Mouse (Mus musculus) granulocyte monocyte progenitor cell, adult 5-6 weeks (primary cell): ENCODE results near the gene Zdhhc19. TPM values are rescaled to one million over a fixed set of nuclear protein-coding genes. Genes with fewer than 3 reads are reported as not detected.
A peak's percentile ranks its signal among the peaks of the same experiment; 100 is the strongest.

Experiments
- ATAC-seq: replicated peaks from 2 replicates; pipeline ENCODE4 v1.8.0; 2016; ENCODE audit warnings: mild to moderate bottlenecking, moderate TSS enrichment, inconsistent platforms; ENCODE audit not compliant: poor library complexity, severe bottlenecking
- total RNA-seq, 2 experiments: library from RNA; stranded (forward) in 1 of 2; stranded (reverse) in 1 of 2; fragments of 200-712, 200-1000 nt in 1 of 2; fragments of >200 nt in 1 of 2; fragmentation: Nextera tagmentation in 1 of 2; gene quantifications; 2 replicates each; pipeline ENCODE4 v1.2.3; 2014 to 2017

Zdhhc19 gene
- total RNA-seq, 2 experiments from 2014 or later: not detected

DNA sequence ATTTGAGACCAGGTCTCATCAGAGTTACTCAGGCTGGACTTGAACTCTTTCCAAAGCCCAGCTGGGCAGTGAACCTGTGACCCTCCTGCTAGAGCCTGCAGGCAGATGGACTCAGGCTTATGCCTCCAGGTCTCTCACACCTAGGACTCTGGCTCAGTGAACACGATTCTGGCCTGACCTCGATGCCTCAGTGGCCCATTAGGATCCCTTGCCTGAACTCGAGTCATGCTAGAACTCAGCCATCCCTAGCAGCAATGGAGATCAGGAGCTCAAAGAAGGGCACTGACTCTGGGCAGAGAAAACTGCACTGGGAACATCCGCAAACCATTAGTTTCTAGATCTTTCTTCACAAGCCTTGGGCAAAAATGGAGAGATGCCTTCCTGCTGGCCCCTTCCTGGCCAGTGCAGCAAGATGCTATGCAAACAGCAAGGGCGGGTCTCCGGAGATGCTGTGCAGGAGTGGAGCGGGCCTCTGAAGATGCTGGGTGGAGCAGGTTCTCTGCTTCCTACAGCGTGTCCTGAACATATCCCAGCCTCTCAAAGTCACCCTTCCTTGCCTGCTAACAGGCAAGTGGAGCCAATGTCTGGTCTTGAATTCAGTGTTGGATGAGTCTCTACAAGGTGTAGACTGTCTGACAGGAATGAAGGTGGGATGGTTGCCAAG, 15.9 kb downstream of the Zdhhc19 start:
- no peak for ATAC-seq

DNA sequence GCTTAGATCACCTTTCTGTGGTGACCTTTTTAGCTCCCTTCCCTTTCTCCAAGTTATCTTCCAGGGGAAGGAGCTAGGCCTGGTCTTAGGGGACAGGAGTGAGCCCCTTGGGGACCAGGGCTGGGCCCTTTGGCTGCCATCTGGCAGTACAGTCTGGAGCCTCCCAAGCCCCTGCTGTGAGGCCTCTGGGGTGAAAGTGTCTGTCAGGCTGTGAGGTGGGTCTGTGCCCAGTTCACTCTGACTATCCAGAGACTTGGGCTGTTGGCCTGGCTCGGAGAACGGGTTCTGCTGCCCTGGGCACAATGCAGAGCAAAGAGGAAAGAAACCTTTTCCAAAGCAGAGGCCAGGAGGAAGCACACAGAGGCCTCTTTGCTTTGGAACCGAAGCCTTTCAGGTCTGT, 16.9 kb downstream of the Zdhhc19 start:
- no peak for ATAC-seq

DNA sequence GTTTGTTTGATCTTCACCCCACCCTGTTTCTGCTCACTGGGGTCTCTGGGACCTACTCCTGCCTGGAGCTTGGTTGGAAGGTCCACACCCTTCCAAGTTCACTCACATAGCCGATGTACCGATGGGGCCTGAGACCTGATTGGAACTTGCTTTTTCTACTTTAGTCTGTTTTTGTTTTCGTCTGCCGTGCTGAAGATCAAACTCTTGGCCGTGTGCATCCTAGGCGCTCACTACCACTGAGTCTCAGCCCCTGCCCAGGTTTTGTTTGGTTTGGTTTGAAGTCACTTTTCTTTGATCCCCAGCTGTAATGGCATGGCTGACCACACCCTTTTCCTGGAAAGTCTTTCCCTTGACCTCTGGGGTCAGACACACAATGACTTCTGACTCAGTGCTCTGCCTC, 17.3 kb downstream of the Zdhhc19 start:
- ATAC-seq: no peak

DNA sequence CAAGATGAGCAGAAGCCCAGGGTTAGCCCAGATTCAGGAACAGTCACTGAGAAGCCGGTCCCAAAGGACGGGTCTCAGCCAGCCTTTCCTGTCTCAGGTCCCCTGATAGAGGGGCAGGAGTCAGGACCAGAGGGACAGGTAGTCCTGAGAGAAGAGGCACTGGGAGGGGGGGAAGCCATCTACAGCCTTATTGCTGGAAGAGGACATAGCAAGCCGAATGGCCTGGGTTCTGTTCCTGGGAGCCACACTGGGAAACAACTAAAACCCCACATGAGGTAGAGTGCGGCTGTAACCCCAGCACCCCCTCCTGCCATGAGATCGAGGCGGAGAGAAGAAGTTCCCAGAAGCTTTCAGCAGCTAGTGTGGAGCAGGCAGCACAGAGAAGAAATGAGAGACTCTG, 17.9 kb downstream of the Zdhhc19 start:
- ATAC-seq: no peak

DNA sequence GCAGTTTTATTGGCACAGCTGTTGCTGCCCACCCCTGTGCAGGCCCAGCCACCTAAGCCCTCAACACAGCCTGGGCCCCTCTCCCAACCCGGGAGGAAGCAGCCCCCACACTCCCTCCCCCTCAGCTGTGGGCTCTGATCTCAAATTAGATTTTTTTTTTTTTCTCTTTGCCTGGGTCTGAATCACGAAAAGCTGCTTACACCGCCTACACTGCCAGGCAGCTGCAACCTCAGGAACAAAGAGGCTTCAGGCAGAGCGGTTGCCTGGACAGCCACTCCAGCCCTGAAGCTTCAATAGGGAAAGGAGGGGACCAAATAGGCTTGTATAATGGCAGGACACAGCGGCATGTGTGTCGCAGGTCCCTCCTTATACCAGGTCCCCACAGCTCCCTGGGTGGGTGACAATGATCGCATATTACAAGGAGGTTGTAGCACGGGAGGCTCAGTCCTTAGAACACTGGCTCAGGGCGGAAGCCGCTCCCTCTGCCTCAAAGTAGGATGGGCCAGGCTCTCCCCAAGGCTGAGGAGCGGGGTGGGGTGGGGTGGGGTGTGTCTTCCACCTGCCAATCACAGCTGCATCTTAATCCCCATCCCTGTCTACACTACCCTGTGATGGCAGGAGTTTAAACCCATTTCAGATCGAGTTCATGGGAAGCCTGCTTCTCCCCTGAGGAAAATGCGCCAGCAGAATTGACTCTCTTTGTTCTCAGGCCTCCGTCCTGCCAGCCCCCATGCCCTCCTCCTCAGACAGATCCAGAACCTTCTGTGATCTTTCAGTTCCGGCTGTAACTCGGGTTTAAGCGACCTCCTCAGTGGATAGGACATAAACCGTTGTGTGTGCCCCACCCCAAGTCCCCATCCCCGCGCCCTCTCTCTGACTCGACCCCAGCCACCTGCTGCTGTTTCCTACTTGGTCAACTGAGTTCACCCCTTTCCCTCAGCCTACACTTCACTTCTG, 20.2 kb downstream of the Zdhhc19 start:
- no peak for ATAC-seq

DNA sequence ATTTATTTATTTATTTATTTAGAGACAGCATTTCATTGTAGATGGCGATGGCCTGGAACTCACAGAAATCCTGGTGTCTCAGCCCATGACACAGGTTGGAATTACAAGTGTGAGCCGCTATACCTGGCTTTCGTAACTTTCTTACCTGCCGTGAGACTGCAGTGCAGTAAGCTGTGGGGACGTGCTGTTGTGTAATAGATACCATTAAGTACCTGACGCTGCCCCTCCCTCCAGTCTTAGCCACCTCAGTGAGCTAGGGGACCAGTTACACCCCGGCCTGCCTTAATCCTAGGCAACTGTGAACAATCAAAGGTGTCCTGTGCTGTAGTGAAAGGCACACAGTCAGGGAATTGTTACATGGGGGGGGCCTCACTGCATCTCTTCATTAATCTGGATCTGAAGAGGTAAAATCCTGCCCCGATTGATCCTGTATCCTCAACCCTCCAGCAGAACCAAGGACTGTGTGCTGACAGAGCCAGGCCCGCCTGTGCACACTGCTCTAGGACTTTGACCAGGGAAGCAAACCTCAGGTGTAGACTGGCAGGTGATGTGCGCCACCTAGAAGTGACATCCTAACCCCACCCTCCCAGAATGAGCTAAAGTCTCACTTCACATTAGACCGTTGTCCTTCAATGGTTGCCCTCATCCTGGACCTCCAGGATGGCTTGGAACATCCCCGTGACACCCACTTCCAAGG, 21.9 kb downstream of the Zdhhc19 start:
- no peak for ATAC-seq

DNA sequence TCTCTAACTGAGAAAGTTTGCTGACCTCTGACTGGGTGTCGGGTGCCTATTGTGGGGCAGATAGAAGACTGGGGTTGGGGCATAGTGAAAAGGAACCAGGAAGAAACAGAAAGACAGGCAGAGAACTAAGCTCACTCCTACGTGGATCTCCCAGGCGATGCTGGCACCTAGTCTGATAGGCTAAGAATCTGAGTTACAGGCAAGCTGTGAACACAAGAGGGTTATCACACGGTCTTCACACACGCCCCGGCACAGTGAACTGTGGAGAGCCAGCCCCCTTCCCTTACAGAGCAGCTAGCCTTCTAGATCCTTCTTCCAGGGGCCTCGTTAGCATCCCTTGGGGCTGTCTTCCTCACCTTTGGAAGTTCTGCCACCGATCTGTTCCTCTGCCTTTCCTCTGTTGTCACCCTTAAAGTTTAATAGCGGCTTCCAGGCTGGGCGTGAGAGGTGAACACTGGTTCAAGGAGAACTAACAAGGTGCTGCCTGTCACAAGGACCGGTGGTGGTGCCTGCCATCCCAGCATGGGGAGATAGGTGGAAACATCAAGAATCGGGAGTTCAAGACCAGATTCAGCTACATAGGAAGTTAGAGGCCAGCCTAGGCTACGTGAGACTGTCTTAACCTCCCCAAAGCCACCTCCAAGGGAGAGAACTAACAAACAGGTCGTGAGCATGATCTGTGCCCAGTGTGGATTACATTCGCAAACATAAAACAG, 23.7 kb downstream of the Zdhhc19 start:
- ATAC-seq: 0 out of 2 replicates have a peak, but pooled peaks have one; percentile 2

DNA sequence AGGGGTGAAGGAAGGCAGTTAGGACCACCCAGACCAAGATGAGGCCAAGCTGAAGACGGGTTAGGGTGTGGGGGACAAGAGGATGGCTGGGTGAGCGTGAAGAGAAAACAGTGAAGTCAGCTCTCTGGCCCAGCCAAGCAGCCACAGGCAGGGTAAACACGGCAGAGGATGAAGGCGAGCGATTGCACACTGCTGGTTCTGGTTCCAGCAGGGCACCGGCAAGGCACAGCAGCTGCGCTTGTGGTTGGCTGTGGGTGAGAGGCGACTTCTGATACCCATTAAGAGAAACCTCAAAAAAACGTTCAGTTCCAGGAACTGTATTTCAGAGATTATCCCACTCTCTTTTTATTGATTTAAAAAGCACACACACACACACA, 24.3 kb downstream of the Zdhhc19 start:
- peak; percentile 79 for ATAC-seq

DNA sequence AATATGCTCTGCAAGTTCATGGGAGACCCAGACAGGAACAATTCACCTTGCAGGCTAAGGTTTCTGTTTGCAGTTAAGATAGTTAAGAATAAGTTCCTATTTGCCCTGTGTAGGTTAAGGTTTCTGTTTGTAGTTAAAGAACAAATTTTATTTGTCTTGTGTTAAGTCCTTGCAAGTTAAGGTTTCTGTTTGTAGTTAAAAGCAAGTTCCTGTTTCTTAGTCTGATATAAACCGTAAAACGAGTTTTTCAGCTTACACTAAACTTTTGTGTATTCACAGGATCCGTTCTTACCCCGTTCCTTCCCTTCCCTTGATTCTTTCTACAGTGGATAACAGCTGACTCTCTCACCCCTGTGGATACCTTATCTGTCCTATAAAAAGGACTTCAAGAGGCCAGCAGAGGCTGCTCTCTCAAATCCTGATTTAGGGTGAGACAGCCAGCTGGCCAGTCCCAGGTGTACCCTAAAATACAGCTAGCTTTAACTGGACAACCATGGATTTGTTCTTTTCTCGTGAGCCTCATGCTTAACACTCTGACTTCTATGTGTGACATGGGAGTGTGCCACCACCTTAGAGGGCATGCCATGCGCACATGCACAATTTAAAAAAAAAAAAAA, 26.6 kb downstream of the Zdhhc19 start:
- ATAC-seq: no peak

DNA sequence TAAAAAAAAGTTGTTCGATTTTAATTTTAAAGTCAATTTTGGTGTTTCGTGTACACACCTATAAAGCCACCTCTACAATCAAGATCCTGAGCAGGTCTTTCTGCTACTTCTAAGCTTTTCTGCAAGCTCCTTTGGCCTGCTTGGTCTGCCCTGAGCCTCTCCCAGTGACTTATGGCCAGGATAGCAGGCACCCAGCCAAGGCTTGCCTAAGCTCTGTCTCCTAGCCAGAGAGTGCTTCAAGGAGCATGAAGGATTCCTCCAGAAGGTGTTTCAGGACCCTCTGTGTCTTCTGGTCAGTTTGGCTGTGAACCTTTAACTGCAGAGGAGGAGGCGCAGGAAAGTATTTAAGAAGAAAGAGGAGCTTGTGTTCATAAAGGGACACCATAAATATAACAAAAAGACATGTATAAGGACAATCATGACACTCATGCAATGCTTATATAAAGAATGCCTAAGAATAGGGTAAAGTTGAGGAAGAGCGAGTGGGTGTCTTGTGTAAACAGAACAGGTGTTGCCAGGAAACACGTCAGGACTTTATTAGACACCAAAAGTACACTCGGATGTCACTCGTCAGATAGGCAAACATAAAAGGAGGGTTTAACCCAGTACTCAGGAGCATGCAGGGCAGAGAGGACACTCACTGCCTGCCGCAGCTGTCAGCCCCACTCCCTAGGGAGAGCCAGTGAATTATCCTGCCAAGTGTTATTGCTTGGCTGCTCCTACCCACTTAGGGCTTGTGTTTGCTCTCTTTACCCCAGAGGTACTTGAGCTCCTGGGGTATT, 27.6 kb downstream of the Zdhhc19 start:
- ATAC-seq: no peak

DNA sequence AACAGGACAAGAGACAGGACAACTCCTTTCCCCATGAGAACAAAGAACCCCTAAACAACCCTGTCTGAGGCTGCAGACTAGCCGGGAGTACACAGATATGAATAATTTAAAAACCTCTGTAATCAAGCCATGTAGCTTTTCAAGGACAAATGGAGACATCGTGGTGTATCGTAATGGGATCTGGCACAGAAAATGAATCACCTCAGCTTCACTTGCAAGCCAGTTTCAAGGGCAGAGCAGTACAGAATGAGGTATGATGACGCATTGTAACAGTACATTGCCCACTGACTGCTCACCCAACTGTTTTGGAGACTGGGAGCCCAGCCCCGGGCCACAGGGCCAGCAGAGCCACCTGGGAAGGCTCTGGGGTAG, 28.2 kb downstream of the Zdhhc19 start:
- no peak for ATAC-seq

DNA sequence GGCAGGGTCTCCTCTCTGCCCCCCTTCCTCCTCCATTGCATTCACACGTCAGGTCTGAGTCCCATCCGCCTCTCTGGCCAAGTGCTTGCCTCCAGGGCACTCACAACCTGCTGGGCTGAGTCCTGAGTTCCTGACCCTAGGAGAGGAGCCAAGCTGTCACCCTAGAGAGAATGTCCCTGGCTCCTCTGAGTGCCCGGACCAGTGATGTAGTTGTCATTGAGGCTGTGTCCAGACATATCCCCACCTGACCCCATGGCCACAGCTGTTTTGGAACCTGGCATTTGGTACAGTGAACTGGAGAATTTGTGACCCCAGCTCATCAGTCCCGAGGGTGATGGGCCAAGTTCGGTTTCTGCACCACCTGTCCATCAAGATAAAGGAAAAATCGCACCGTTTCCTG, 30.8 kb downstream of the Zdhhc19 start:
- no peak for ATAC-seq

DNA sequence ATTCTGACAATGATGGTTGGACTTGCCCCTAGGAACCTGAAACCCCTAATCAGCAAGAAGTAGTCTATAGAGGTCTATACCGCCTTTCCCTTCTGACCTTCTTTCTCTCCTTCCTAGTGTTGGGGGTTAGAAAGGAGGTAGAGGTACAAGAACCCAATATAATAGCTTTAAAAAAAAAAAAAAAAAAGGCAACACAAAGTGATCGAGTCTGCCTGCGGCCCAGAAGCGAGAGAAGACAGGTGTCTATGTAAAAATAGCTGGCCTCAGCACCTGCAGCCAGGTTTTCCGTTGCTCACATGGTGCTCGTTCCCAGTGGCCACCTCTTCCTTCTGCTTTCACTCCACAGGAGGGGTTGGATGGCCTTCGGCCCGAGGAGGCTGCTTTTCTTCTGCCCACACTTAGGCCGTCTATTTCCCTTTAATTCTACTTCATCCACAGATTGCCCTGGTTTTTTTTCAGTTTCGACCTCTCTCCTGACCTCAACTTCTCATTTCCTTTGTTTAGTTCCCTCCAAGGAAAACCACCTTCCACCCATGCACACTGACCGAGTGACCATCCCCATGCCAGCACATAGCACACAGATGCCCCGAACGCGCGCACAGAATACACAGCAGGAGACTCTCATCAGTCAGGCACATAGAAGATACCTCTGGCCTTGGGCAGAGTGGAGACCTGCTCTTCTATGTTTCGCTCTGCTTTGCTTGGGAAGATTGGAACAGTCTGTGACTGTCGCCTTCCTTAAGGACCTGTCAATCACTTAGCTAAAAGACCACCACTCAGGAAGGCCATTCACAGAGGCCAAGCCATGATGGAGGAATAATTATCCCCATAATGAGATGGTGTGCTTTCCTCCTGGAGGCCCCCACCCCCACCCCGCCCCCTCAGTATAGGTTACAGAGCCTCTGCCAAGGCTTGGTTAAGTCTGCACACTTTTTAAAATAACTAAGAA, 37.1 kb downstream of the Zdhhc19 start:
- peak; percentile 87 for ATAC-seq

DNA sequence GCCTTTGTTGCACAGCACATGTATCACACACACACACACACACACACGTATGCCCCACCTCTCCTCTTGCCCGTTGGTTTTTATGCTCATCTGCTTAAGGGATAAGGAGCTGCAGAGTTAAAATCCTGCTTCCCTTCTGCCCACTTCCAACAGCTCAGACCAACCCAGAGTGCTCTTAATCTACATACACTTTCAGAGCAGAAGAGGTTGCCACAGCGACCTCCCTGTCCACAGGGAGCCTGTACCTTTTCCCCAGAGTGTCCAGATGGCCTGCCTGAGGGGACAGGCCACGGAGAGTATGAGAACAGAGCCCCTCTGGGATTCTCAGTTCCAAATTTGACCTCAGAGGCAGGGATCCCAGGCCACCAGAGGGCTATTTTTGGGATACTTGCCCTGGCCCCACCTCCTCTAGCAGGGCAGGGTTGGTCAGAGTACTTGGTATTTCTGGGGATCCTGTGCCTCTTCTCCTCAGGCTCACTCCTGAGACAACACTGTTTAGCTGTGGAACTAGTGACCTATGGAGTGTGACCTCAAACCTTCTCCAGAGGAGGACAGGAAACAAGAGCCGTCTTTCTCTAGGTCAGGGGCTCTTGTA, 39.2 kb downstream of the Zdhhc19 start:
- no peak for ATAC-seq

DNA sequence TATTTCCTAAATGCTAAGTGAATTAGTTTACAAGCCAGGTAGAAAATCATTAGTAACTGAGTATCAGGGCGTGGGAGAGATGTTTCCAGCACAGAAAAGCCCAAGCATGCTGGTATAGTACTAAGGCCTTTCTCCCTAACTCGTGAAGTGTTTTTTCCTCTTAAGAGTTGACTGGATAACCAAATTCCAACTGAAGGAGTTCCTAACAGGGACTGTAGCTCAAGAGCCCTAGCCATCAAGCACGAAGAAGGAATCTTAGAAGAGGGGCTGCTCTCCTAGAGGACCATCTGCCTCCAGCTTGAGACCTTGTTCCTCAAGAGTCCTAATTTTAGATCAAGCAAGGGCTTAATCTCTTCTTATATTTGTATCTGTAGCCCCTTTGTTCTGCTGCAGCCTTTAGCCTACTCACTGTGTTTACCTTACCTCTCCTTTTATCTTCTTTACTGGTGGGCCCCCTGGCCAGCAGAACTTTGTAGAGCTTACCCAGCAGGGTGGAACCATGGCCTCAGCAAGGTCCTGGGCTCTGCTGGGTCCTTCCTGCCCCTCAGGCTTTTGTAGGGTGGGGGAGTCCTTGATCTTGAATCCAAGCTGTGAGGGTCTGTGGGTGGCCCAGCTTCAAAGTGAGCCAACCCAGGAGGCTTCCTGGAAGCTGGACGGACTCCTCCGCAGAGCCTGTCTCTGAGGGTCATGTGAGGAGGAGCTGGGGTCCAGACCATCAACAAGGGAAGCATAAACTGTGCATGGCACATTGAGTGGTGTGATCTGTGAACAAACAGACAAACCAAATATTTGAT, 42.0 kb downstream of the Zdhhc19 start:
- ATAC-seq: no peak

DNA sequence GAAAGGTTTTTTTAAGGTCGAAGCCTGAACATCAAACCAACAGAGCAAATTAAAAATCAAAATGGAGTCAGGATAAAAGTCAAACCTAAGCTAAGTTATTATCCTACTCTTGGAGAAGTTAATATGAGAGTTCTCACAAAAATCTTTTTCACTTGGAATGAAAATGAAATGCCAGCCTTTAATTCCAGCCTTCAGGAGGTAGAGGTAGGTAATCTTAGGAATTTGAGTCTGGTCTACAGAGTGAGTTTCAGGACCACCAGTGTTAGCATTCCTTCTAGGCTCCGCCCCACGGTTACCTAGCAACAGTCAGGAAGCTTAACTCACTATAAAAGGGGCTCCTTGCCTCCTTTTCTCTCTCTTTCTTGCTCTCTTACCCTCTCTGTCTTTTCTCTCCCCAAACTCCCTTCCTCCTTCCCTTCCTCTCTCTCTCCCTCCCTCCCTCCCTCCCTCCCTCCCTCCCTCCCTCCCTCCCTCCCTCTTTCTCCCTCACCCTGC, 42.7 kb downstream of the Zdhhc19 start:
- ATAC-seq: no peak
